Mouse (Mus musculus): Measurements from ENCODE around the gene Gm20388.

Gm20388 gene

DNA sequence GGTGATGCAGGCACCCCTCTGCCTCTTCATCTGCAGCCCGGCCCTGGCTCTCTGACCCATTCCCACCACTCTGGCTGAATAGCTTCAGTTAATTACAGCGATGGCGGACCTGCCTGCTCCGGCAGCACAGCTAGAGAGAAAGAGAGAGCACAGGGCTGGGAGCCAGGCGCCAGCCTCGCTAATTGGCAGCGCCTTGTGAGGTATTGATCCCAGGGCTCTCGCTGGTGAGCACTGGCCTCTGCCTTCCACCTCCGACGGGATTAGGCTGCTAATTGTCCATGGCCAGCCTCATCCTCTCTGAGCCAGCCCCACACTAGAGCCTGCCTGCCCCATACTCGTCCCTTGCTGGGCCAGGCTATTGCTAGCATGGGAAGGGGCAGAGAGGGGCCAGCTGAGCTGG is 649.0 kb downstream of the Gm20388 start:
- DNase-seq (ENCODE audit: low read depth, low spot score) = no peak

GRCm38 (mm10) chr8:120560535-120560934 is 649.9 kb downstream of the Gm20388 start:
- no peak for DNase-seq (ENCODE audit: low read depth, low spot score)

DNA sequence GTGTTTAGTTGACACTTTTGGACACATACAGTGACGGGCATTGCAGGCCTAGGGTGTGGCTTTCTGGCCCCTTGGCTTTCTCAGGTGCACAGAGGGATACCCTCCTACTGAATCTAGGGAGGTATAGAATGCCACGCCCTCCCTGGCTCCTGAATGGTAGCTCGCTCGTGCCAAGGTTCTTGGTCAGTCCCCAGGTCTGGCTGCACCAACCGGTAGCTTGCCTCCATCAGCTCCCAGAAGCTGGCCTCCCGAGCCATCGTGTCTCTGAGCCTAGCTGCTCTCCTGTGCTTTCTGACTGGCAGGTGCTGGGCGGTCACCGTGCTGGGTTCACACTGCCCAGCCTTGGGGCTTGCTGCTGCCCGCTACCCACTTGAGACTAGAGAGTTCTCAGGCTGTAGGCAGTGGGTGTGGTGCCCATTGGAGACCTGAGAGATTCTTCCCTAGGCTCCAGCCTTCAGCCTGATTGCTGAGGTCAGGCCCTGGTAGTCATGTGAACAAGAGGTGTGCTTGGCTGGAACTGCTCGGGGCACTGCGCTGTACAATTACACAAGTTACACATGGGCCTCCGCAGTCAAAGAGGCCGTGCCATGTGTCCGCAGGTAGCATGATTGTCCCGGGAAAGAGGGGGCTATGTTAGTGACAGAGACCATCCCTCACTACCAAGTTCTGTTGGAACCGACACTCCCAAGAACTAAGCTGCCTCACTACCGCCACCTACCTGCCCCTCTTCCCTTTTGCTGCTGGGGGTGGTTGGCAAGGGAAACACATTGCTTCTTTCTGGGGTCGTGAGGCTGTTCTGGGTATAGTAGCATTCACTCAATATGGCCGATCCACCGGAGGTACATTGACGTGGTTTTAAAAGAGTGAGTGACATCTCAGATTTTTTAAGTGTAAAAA is 651.1 kb downstream of the Gm20388 start:
- DNase-seq (ENCODE audit: low read depth, low spot score) = no peak

DNA sequence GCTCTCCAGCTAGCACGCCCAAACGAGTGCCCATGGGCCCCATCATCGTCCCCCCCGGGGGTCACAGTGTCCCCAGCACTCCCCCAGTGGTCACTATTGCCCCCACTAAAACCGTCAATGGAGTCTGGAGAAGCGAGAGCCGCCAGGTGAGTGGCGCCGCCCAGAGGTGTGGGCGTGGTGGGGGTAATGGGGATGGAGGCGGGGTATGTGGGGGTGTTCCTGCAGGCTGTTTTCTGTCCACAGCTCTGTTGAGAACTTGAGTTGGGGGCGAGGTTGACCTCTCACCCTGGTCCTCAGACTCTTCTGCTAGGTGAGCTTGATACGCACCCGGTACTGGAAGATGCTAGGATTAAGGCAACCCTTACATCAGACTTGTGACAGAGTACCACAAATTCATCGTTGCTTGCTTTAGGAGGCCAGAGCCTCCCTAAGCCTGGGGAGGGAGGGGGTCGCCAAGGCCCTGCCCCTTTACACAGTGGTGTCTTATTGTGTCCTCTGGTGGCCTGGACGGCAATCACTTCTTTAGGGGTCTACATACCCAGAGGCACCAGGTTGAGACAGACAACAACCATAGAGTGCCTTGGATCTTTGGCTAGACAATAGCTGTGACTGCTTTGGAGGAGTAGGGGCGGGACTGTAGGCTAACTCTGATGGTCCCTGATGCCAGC is 652.2 kb downstream of the Gm20388 start:
- DNase-seq (ENCODE audit: low read depth, low spot score) = no peak

DNA sequence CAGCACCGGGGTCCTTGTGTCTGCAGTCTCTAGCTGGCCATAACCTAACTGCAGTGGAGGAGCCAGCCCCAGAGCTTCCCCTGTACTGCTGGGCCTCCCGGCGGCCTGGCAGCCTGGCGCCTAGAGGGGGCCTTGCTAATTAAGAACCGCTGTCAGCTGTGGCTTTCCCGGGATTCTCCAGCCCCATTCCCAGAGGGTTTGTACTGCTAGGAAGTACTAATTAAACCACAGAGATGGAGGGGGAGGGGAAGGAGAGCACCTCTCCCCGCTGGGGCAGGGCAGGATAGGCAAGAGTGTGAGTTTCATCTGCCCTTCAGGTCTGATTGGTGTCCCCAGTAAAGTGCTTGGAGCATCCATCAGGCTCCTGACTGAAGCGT is 652.7 kb downstream of the Gm20388 start:
- DNase-seq (ENCODE audit: low read depth, low spot score) = no peak

DNA sequence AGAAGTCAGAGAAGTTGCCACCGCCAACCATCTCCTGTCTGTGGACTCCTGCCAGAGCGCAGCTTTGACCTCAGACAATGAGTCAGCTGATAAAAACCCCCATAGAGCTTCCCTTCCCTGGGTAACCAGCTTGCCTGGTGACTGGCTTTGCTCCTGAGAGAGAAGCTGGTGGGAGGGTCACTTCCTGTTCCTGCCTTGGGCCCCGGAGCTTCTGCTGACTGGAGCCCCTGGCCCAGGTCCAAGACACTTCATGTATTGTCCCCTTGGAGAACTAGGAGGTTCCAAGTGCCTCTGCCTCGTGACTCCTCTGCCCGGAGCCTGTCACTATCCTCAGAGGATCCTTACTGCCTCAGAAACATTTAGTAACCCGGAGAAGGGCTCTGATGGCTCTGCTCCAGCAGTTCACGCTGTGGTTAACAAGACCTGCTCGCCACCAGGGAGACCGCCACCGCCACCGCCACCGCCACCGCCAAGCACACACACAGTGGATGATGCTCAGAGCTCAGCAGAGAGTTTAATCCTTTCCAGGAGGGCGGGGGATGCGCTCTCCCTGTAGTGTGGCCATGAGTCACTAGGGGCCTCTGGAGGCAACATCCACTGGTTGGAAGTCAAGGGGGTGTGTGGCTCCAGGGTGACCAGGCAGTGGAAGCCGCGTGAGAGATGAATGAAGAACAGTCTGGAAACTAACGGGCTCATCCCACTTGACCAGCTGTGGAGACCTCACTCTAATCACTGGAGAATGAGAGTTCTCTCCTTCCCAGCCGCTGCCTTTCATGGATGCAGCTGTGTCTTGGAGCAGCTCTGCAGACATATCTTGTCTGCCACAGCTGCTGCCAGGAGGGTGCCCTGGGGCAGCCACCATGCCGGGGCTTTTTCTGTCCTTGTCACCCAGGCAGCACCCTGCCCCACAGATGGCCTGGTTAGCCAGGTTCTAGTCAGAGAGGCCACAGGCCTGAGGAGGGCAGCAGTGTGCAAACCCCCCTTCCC is 653.5 kb downstream of the Gm20388 start:
- DNase-seq (ENCODE audit: low read depth, low spot score) = peak; percentile 46

- DNase-seq (ENCODE audit: low read depth, low spot score) = no peak
These were observed 654.6 kb downstream of the Gm20388 start for GRCm38 (mm10) chr8:120565151-120565711.

DNA sequence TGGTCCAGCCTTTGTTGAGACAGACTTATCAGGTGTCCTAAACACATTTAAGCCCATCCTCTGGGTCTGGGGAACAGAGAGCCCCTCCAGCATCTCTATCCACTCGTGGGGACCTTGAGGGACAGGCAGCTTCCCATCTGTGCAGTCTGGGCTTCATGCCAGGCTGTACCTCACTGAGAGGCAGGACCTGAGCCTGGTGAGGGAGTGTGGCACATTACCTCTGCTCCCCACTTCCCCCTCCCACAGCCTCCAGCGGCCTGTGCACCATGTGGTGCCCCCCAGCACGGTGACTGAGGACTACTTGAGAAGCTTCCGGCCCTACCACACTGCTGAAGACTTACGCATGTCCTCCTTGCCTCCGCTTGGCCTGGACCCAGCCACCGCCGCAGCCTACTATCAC is 656.0 kb downstream of the Gm20388 start:
- DNase-seq (ENCODE audit: low read depth, low spot score) = no peak

DNA sequence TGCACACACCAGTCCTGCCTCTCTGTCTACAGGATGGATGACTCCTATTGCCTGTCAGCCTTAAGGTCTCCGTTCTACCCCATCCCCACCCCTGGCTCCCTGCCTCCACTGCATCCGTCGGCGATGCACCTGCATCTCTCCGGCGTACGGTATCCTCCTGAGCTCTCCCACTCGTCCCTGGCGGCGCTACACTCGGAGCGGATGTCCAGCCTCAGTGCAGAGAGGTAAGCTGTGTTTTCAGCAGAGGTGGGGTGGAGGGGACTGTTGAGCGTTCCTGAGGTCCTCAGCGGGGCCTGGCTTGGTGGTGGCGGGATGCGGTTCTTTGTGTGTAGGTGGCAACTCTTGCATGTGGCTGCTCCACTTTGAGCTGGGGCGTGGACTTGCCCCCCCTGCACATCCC is 657.1 kb downstream of the Gm20388 start:
- DNase-seq (ENCODE audit: low read depth, low spot score) = no peak

- DNase-seq (ENCODE audit: low read depth, low spot score) = no peak
These were observed 657.6 kb downstream of the Gm20388 start for GRCm38 (mm10) chr8:120568164-120568798.

- DNase-seq (ENCODE audit: low read depth, low spot score) = no peak
These were observed 658.5 kb downstream of the Gm20388 start for GRCm38 (mm10) chr8:120569123-120569522.

- DNase-seq (ENCODE audit: low read depth, low spot score) = peak; percentile 61
These were observed 659.5 kb downstream of the Gm20388 start for GRCm38 (mm10) chr8:120569939-120570715.

GRCm38 (mm10) chr8:120571561-120571960 is 660.9 kb downstream of the Gm20388 start:
- DNase-seq (ENCODE audit: low read depth, low spot score) = no peak

- no peak for DNase-seq (ENCODE audit: low read depth, low spot score)
These were observed 661.9 kb downstream of the Gm20388 start for GRCm38 (mm10) chr8:120572534-120572933.

DNA sequence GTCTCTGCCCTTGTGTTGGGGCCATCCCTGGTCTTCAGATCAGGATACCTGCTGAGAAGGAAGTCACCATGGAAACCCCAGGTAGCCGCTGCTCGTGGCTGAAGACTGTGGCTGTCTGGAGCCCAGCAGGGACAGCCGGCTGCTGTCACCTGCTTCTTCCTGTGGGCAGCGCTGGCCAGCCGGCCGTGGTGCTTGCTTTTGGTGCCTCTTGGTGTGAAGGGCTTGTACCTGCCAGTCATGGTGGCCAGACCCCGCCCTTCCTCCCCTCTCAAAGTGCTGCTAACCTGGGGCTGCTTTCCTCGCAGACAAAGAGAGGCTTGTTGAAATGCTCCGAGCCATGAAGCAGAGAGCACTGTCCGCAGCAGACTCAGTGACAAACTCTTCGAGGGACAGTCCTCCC is 663.2 kb downstream of the Gm20388 start:
- no peak for DNase-seq (ENCODE audit: low read depth, low spot score)

DNA sequence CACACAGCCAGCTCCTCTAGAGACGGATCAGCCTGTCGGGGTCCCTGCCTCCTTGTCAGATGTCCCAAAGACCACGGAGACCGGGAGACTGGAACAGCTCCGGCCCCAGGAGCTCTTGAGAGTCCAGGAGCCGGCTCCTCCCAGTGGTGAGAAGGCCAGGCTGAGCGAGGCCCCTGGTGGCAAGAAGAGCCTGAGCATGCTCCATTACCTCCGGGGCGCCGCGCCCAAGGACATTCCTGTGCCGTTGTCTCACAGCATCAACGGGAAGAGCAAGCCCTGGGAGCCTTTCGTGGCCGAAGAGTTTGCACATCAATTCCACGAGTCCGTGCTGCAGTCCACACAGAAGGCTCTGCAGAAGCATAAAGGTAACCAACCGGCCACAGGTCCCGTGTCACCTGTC is 664.3 kb downstream of the Gm20388 start:
- no peak for DNase-seq (ENCODE audit: low read depth, low spot score)

GRCm38 (mm10) chr8:120575801-120576200 is 665.2 kb downstream of the Gm20388 start:
- DNase-seq (ENCODE audit: low read depth, low spot score) = no peak

- no peak for DNase-seq (ENCODE audit: low read depth, low spot score)
These were observed 667.2 kb downstream of the Gm20388 start for GRCm38 (mm10) chr8:120577821-120578220.

DNA sequence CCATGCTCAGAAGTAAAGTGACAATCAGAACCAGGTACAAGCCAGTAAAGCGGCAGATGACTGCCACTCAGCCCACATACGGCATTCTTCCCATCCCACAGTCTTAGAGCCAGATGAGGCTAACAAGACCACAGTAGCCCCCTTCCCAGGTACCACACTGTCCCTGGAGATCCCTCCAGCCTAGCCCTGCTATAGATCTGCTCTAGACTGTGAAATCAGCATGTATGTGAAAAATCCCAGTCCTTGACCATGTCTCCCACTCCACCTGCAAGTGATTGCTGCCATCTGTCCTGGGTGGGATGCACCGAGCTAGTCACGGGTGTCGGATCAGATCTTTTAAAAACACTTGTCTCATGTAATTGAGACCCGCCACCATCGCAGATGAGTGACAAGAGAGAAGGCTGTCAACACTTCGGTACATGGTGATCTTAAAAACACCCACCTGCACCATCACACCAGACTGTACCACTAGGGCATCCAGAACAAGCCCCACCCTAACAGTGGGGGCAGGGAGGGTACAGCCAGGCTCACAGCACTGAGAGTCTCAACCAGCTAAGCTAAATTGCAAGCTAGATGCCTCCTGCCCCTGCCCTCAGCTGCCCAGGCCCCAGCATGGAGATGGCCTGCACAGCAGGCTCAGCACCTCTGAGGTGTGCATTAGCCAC is 669.8 kb downstream of the Gm20388 start:
- DNase-seq (ENCODE audit: low read depth, low spot score) = no peak

DNA sequence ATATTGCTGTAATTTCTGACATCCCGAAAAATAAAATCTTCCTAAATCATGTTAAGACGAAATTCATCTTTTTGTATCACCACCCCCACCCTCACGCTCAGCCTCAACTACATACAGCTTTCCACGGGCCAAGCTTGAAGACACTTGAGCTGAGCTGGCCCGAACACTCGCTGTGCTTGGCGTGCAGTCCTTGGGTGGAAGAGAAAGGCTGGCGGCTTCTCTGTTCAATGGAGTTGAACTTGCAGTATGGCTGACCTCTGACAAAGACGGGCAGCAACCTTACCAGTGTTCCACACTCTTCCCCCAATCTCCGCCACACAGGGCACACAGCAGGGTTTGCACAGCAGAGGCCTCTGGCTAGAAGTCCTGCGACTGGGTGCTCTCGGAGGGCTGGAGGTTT is 670.7 kb downstream of the Gm20388 start:
- no peak for DNase-seq (ENCODE audit: low read depth, low spot score)

Data from CD4-positive helper T cell, adult 2 months (primary cell).